Mouse (Mus musculus): ENCODE measurements around the gene Pmepa1.

Gene Pmepa1

GRCm38 (mm10) chr2:173276409-173276808 is at the start of gene Pmepa1:
Gene Pmepa1 (minus strand): TSS chr2:173276533.
- peak; percentile 71 to 82 for DNase-seq (ENCODE audit: low spot score in 2 of 2)

- no peak for DNase-seq (ENCODE audit: low spot score in 2 of 2)
Measured at GRCm38 (mm10) chr2:173321754-173322153, 45.4 kb upstream of the Pmepa1 start.

DNA sequence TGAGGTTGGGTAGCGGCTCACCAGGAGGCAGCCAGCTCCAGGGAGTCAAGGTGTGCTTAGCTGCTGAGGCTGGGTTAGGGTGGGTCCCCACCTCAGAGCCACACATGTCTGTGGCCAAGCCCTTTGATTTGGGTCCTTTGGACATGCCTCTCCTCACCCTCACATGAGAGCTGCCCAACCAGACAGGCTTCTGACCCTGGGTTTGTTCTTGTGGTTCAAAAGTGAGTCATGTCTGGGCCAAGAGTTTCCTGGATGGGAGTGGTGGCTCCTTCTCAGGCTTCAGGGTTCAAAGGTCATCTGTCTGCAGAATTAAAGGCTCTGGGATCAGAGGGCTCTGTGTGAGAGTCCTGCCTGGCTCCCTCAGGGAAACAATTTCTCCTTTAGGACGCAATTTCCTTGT is 44.9 kb upstream of the Pmepa1 start:
- no peak for DNase-seq (ENCODE audit: low spot score in 2 of 2)

DNA sequence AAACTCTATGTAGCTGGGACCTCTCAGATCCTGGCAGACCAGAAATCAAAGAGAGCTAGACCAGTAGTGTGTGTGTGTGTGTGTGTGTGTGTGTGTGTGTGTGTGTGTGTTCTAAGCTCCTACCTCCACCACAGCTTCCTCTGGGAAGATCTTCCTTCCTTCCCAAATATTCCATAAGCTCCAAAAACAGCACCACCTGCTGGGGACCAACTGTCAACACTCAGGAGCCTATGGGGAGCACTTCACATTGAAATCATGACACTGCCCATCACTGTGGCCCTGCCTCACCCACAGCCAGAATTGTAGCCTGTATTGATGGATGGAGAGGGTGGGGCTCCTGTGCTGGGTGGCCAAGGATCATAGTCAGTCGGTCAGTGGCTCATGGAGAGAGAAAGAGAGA is 38.0 kb upstream of the Pmepa1 start:
- DNase-seq (ENCODE audit: low spot score in 2 of 2) = no peak

DNA sequence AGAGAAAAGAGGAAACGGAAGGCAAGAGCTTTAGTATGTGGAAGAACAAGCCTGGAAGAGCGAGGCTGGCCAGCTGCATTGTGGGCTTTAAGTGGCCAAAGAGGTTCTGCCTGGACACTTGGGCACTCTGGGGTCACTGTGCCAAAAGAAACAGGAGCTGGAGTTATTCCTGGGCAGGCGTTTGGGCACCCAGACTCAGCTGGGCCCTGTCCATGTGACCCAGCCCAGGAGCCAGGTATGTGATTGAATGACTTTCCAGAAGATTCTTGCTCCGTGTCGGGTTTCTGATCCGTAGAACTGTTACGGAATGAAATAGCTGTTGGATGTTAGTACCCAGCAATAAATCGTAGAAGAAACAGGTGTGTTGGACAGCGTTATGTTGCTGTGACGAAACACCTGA is 32.2 kb upstream of the Pmepa1 start:
- no peak for DNase-seq (ENCODE audit: low spot score in 2 of 2)

DNA sequence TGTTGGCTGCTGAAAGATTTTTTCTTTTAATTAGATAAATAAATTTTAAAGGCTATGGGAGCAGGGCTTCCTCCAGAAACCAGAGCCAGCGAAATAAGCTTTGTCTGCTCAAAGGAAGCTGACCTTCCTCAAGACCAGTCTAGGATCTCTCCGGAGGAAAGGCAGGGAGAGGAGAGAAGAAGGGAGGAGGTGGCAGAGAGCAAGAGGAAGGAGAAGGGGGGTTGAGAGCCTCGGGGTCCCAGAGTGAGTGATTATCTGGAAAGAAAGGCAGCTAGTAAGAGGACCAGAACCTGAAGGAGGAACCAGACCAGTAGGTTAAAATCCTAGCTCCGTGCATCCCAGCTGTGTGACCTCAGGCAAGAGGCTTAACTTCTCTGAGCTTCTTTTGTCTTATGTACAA is 31.7 kb upstream of the Pmepa1 start:
- no peak for DNase-seq (ENCODE audit: low spot score in 2 of 2)

DNA sequence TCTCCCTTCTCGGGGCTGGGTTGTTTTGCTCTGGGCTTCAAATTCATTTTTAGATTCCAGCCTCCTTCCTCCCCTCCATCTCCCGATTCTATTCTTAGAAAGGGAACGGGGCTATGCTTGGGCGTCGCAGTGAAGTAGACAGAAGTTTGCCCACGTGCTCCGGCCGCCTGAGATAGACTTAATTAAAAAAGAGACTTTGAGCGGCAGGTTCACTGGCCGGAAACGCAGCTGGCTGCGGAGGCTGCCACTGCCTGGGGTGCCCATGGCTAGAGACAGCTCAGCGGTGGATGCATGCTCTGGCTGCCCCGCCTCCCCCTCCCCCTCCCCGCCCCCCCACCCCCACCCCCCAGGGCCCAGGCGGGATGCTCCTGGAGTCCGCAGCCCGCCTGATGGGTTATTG is 31.2 kb upstream of the Pmepa1 start:
- peak; percentile 32 to 36 for DNase-seq (ENCODE audit: low spot score in 2 of 2)

DNA sequence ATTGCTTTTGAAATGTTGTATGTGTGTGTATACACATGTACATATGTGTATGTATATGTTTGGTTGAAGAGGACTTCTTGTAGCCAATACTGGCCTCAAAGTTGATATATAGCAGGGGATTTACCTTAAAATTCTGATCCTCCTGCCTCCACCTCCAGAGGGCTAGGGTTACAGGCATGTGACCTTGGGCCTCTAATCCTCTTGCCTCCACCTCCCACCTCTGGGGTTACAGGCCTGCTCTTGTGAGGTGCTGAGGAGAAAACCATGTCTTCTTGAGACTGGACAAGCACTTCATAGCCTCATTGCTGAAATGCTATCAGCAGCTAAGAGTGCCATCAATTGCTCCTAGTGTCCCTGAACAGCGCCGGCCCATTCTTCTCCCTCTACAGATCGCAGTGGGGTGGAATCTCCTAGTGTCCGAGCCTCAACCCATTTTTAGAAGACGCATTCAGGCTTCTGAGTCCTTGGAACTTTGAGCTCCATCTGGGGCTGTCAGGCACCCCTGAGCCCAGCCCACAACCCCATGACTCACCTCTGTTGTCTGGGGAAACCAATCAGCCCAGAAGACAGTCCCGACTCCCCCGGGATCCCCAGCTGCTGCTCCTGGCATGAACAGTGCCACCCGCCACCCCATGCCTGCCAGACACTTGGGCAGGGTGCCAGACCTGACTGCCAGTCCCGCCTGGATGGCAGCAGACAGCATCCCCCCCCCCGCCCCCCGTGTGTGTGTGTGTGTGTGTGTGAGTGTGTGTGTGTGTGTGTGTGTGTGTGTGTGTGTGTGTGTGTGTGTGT is 30.6 kb upstream of the Pmepa1 start:
- DNase-seq (ENCODE audit: low spot score in 2 of 2) = peak; percentile 69 to 78

DNA sequence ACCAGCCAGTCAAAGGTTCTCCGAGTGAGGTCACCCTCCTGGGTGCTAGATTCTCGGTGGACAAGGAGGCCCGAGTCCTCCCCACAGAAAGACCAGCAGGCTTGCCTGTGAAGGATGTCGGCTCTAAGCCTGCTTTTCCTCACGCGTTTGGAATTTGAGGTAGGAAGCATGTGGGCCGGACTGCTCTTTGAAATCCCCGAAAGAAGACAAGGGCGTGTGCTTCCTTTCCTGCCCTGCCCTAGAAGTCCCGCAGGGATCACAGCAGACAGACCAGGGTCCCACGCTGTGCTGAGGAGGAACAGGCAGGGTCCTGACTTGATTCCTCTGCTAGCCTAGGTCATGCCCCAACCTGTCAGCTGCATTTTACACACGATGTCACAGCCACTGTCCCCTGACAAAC is 28.7 kb upstream of the Pmepa1 start:
- no peak for DNase-seq (ENCODE audit: low spot score in 2 of 2)

DNA sequence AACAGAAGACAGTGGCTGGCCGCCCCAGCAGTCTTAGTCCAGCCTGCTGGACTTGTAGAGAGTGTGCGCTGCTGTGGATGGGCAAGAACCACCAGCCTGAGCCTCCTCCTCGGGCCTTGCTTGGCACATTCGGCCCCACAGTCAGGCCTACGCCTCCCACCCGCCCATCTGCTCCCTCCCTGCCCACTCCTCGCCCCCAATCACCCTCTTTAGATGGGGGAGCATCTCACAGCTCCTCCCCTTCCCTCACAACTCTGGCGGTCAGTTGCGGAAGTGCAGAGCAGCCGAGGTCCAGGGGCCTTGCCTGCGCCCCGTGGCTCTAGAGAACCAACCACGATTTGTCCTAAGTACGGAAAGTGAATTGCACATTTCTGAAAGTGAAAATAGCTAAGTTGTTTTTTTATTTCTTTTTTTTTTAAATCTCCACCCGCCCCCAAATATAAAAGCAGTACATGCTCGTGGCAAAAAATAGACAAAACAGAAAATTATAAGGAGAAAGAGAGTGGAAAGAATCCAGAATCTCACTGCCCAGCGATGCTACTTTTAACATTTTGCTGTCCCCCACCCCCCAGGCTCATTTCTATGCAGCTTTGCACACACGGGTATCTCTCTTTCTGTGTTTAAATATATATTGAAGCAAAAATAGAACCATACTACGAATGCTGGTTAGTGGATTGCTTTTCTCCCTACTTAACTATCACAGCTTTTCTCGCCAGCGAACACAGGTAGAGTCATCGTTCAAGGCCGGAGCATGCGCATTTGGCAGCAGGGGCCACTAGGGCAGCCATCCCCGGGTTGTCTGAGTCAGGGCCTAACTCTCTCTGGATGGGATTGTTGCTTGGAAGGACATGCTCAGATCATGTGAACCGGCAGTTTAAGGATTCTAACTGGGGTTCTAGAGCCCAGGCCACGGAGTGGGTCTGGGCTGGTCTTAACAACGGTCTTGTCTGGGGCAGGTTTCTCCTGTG is 24.6 kb upstream of the Pmepa1 start:
- DNase-seq (ENCODE audit: low spot score in 2 of 2) = no peak

DNA sequence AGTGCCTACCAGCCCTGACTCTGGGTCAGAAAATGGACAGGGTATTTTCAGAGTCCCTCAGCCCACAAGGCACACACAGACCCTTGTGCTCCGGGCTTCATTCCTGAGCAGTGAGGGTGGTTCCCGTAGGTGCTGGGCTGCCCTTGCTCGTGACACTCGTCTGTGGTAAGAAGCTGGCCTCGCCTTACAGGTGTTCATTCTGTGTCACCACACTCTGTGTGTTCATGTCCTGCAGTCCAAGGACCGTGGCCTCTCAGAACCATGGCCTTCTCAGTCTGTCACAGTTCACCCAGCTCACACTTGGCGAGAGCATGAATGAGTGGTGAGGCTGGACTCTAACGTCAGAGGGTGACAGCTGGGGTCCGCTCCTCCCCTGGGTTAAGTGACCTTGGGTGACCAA is 20.1 kb upstream of the Pmepa1 start:
- no peak for DNase-seq (ENCODE audit: low spot score in 2 of 2)

DNA sequence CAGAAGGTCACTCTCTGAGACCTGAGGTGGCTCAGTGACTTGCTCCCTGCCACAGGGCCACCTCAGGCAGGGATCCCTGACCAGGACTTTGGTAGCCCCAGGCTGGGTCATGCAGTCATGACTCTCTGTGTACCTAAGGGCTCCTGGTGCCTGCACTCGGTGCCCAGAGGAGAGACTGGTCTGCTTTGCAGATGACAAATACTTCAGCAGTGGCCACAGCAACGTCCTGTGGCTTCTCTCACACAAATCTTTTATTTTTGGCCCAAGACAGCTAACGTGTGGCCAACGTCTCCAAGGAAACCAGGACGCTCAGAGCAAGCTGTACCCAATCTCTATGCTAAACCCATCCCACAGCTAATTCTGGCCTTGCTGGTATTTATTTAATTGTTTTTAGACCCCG is 16.7 kb upstream of the Pmepa1 start:
- no peak for DNase-seq (ENCODE audit: low spot score in 2 of 2)

GRCm38 (mm10) chr2:173292551-173292950 is 16.2 kb upstream of the Pmepa1 start:
- no peak for DNase-seq (ENCODE audit: low spot score in 2 of 2)

DNA sequence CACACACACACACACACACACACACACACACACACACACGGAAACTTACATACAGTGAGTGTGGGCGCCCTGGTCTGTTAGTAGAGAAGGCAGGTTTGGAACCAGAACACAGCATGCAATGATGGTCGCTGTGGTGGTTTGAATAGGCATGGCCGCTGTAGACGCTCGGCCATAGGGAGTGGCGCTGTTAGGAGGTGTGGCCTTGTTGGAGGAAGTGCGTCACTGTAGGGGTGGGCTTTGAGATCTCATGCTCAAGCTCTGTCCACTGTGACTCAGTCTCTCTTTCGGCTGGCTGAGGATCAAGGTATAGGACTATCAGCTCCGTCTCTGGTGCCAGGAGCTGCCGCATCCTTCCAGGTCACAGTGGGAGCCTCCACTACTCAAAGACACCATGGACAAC is 14.6 kb upstream of the Pmepa1 start:
- DNase-seq (ENCODE audit: low spot score in 2 of 2) = no peak

DNA sequence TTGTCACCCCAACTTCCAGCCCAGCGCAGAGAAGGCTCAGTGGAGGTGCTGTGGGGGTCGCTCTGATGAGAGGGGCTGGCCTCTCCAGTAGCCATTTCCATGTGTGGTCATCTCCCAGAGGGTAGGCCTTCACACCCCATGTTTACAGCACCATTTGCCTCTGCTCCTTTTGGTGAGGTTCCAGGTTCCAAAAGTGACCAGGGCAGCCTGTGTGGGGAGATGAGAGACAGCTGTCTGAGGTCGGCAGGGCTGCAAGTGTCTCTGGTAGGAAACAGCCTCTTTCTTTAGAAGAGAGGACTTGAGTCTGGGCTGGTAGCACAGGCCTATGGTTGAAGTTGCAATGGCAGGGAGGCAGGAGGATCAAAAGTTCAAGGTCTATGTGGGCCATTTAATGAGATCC is 13.6 kb upstream of the Pmepa1 start:
- no peak for DNase-seq (ENCODE audit: low spot score in 2 of 2)

- DNase-seq (ENCODE audit: low spot score in 2 of 2) = no peak
Measured at GRCm38 (mm10) chr2:173285816-173286538, 9.6 kb upstream of the Pmepa1 start.

GRCm38 (mm10) chr2:173284771-173285170 is 8.4 kb upstream of the Pmepa1 start:
- DNase-seq (ENCODE audit: low spot score in 2 of 2) = no peak

- no peak for DNase-seq (ENCODE audit: low spot score in 2 of 2)
Measured at GRCm38 (mm10) chr2:173282191-173282590, 5.9 kb upstream of the Pmepa1 start.

- DNase-seq (ENCODE audit: low spot score in 2 of 2) = no peak
Measured at GRCm38 (mm10) chr2:173281021-173281937, 4.9 kb upstream of the Pmepa1 start.

DNA sequence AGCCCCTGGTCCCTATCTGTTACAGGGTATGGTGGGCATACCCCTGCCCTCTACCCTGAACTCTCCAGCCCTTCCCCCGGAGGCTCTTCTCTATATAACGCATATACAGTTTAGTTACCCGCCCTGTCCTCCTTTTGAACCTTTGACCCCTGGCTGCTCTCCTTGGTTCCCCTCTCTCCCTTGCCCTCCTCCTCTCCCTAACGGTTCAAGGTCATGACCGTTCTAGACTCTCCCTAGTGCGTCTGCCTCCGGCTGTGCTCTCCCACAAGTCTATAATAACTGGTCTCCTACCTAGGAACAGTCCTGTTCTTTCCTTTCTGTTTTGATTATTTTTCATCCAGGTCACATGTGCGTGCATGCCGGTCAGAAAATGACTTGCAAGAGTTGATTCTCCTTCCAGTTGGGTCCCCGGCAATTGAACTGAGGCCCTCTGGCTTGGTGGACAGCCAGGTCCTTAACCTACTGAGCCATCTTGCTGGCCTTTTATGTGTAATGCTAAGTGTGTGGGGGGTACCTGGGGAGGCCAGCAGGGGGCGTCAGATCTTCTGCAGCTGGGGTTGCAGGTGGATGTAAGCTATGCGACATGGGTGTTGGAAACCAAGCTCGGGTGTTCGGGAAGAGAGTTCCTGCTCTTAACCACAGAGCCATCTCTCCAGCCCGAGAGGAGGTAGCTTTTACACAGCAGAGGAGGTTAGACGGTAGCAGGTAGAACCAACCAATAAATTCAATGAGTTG is 2.7 kb upstream of the Pmepa1 start:
- DNase-seq (ENCODE audit: low spot score in 2 of 2) = no peak
